Mouse (Mus musculus): ENCODE measurements at regions not wholly inside any gene's neighbourhood (a gene's known extent, or its start where the extent isn't known, plus 50 kb on each side); places are given as distances from the start of the nearest gene placed in this dataset.

Small RNA genes in the stretch of these regions (microRNA-seq; reads per million reads assigned to microRNA genes)
- 0 reads per million in 2 experiments for gene Gm26190
